Mouse (Mus musculus): ENCODE data around the gene Ginm1.

GRCm38 (mm10) chr10:7737122-7737521, 55.5 kb downstream of the Ginm1 start:
- no peak for TF ChIP-seq CTCF (IDR thresholded peaks at IDR 0.05; ENCODE audit: low read depth)
- TF ChIP-seq EP300 (IDR thresholded peaks at IDR 0.05; ENCODE audit: low read depth) = no peak
